Mouse (Mus musculus) myocyte (in vitro differentiated cells): ENCODE measurements around the gene Runx2.

Experiments
- CEBPB ChIP-seq: IDR thresholded peaks from 2 replicates; pipeline ENCODE4 v1.6.1; 2011; ENCODE audit warnings: mild to moderate bottlenecking, moderate library complexity; ENCODE audit not compliant: poor library complexity, insufficient read depth, severe bottlenecking
- E2F4 ChIP-seq: IDR thresholded peaks from one replicate; pipeline ENCODE4 v1.6.1; 2011; ENCODE audit warnings: mild to moderate bottlenecking, control low read depth, moderate library complexity; ENCODE audit not compliant: insufficient read depth
- MAX ChIP-seq: IDR thresholded peaks from one replicate; pipeline ENCODE4 v1.6.1; 2011; ENCODE audit warnings: low read depth, mild to moderate bottlenecking, control low read depth
- MYOD1 ChIP-seq, 3 experiments: IDR thresholded peaks; one replicate each; pipeline ENCODE4 v1.6.1; 2011; ENCODE audit warnings: control low read depth in 2 of 3, low read depth in 2 of 3, mild to moderate bottlenecking in 2 of 3, moderate library complexity in 1 of 3; ENCODE audit not compliant: insufficient read length in 2 of 3, control insufficient read depth in 1 of 3
- POLR2A ChIP-seq: IDR thresholded peaks from one replicate; pipeline ENCODE4 v1.6.1; 2011; ENCODE audit warnings: low read depth, mild to moderate bottlenecking, control low read depth, moderate library complexity; ENCODE audit not compliant: insufficient read length
- POLR2AphosphoS2 ChIP-seq: IDR thresholded peaks from one replicate; pipeline ENCODE4 v1.6.1; 2011; ENCODE audit warnings: low read depth, control low read depth; ENCODE audit not compliant: insufficient read length
- SRF ChIP-seq: IDR thresholded peaks from one replicate; pipeline ENCODE4 v1.6.1; 2011; ENCODE audit warnings: low read depth; ENCODE audit not compliant: control insufficient read depth, insufficient read length
- TCF12 ChIP-seq: IDR thresholded peaks from one replicate; pipeline ENCODE4 v1.6.1; 2011; ENCODE audit warnings: mild to moderate bottlenecking, control low read depth; ENCODE audit not compliant: poor library complexity, insufficient read depth, severe bottlenecking
- TCF3 ChIP-seq: IDR thresholded peaks from one replicate; pipeline ENCODE4 v1.6.1; 2011; ENCODE audit warnings: low read depth, control low read depth; ENCODE audit not compliant: insufficient read length
- USF1 ChIP-seq: IDR thresholded peaks from one replicate; pipeline ENCODE4 v1.6.1; 2011; ENCODE audit warnings: low read depth, mild to moderate bottlenecking, control low read depth, moderate library complexity

DNA sequence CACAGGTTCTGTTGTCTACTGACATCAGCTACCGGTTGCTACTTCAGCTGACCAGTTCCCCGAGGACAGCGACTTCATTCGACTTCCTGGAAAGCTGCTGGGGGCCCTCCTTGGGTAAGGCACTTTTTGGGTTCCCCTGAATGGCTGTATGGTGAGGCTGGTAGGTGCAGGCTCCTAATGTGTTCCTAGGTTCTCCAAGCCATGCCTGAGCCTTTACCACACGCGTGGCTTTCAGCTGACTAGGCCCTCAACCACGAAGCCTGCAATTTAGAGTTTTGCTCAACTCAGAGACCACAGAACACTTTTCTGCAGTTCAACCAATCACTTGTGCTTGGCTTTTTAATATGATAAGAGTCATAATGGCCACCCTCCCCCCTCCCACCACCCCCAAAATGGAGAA lies 208.4 kb downstream of the Runx2 start:
- no peak for TF ChIP-seq POLR2A
- TF ChIP-seq TCF12, result no peak
- no peak for TF ChIP-seq MAX
- TF ChIP-seq POLR2AphosphoS2, result no peak
- TF ChIP-seq MYOD1 (IDR thresholded peaks at IDR 0.05; ENCODE audit: control insufficient read depth in 1 of 3, insufficient read length in 2 of 3, low read depth in 2 of 3), result no peak
- TF ChIP-seq SRF, result no peak
- no peak for TF ChIP-seq CEBPB
- no peak for TF ChIP-seq TCF3
- TF ChIP-seq E2F4, result no peak
- TF ChIP-seq USF1, result no peak
